Mouse (Mus musculus) CD4-positive helper T cell, adult 2 months (primary cell): Measurements from ENCODE around the gene Osbpl2.
A peak's percentile ranks its signal among the peaks of the same experiment; 100 is the strongest.

Experiments used
- DNase-seq: peaks from one replicate; pipeline ENCODE4 v3.0.0-alpha.2; 2012; ENCODE audit warnings: low read depth, missing footprints, low spot score

Gene Osbpl2

GRCm38 (mm10) chr2:180118661-180119438 lies at the start of gene Osbpl2:
Osbpl2 (plus strand) TSS chr2:180119306.
- peak; percentile 98 for DNase-seq

GRCm38 (mm10) chr2:180069770-180070480 lies 49.2 kb upstream of the Osbpl2 start:
- no peak for DNase-seq

DNA sequence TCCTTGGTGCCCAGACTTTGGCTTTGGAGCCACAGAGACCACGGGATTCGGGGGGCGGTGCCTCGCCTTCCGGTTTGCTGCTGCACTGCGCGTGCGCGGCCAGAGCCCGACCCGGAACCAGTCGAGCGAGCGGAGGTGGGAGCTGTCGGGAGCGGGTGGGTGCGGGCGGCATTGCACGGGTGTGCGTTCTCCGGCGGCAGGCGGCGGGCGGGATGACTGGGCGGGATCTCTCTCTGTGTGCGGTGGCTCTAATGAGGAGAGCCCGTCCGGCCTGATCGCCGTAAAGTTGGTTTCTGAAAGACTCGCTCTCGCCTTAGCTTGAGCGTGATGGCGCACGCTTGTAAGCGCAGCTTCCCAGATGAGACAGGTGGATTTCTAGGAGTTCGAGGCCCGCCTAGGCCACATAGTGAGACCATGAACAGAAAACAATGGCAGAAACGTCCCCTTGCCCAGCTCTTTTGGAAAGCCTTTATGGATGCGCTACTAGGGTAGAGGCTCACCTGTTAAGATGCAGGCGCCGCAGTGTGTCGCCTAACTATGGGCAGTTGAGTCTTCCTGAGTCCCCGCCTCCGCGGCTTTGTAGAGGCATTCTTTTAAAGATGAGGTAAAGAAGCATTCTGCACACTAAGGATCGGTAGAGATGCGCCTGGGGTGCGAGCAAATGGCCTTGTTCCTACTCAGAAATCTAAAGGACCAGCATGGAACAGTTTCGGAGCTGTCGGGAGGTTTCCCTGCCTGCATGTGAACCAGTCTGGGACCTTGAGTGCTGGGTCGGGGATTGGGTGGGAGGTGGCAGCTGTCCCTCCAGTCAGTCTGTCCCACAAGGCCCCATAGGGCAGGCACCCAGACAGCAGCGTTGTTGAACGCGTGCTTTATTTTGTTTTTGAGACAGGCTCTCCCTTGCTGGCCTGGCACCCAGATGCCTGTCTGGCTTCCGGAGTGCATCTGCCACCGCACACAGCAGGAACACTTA lies 48.3 kb upstream of the Osbpl2 start, which contains the start of gene Mtg2:
TSS of gene Mtg2 (plus strand) at position 108 of the 973 bp plus-strand sequence.
- peak; percentile 92 for DNase-seq

DNA sequence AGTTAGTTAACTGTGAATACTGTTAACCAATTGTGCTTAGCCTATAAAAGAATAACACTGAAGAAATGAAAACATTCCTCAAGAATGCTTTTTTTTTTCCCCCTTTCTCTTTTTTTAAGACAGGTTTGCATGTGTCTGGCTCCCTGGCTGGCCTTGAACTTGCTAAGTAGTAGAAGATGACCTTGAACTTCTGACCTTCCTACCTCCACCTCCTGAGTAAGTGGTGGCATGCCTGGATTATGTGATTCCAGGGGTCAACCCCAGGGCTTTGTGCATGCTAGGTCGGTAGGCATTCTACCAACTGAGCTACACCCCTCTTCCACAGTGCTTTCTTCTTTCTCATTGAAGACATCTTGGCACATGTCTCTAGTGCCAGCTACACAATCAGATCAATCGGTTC lies 47.4 kb upstream of the Osbpl2 start:
- DNase-seq, result no peak

- no peak for DNase-seq
These were observed 46.2 kb upstream of the Osbpl2 start for GRCm38 (mm10) chr2:180072886-180073285.

DNA sequence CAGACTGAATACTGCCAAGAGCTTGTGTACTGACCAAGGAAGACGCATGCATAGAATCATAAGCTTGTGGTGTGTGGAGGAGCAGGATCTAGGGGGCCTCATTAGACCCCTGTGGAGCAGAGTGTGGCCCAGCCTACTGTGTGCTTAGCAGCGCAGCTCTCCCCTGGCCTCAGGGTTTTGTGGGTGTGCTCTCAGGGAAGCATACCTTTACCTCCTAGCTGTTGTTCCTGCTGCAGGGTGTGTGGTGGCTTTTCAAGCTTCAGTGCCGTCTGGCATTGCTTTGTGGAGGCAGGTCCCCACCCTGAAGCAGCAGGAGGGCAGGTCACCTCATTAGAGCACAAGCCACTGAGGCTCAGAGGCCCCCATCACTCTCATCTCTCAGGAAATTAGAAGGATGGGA lies 41.5 kb upstream of the Osbpl2 start:
- DNase-seq, result no peak

- peak; percentile 15 for DNase-seq
These were observed 38.4 kb upstream of the Osbpl2 start for GRCm38 (mm10) chr2:180080680-180081079.

DNA sequence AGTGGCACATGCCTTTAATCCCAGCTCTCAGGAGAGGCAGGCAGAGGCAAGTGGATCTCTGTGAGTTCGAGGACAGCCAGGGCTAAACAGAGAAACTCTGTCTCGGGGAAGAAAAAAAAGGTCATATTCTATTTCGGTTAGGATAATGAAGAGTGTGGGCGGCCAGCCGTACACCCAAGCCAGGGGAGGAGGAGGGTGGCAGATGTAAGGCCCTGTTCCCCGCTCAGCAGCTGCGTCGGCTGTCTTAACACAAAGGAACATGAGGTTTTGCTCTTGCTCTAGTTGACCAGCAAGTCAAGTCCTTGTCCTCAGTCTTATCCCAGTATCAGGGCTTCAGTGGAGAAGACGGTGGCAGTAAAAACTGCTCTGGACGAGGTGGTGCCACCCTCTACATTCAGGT lies 36.0 kb upstream of the Osbpl2 start:
- DNase-seq, result no peak

DNA sequence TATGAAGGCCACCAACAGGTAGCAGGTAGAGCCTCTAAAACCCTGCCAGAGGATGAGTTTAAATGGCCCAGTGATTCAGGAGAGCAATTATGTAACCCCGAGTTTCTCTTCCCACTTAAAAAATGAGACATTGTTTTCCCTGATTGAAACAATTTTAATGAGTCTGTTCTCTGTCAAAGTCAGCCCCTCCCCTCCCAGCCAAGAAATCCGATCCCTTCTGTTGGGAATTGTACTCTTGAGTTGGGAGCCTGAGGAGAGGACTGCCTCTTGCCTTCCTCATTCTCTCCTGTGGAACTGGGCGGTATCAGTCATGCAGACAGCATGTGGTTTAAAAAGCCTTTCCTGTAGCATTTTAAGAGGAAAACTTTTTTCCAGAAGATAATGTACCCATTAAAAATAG lies 34.5 kb upstream of the Osbpl2 start:
- no peak for DNase-seq

DNA sequence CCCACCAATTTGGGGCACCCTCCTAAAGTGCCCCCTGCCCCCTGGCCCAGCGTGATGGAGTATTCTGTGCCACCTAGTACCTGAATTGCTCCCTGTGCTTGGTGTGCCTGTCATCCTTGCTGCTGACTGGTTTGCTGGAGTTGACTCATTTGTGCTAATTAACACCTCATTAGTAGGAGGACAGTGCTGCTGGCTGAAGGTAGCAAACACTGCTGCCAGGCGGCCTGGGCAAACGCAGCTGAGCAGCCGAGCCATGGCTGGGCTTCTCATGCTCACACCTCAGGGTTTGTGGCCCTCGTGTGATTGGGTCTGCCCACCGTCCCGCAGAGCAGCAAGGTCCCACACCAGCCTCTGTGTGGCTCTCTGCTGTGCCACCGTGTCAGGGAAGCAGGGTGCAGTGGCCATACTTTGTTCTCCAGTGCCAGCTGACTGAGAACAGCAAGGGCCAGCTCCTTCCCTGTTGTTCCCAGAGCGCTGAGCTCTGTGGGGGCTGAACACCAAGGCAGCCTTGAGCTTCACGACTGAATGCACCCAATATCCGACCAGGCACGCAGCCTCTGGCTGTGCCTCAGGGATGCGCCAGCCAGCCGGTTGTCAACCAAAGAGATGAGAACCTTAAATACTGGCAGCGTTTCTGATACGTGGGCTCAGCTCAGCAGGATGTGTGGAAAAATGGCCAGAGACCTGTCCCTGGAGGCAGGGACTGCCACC lies 33.0 kb upstream of the Osbpl2 start:
- DNase-seq, result no peak

DNA sequence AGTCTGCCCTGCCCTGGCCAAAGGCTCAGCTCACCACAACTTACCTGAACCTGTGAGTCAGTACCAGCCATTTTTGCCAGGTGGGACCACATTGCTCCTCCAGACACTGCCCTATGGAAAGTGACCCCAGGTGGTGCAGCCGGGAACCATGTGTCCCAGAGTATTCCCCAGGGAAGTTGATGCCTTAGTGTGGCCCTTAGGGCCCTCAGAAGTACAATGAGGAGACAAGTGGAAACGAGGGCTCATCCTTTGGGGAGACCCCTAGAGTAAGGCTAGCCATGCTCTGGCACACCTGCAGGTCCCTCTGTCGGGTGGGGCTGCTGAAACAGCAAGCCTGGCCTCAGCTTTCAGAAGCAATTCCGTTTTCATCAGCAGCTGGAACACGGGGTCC lies 32.5 kb upstream of the Osbpl2 start:
- no peak for DNase-seq

- no peak for DNase-seq
These were observed 31.6 kb upstream of the Osbpl2 start for GRCm38 (mm10) chr2:180087472-180087871.

DNA sequence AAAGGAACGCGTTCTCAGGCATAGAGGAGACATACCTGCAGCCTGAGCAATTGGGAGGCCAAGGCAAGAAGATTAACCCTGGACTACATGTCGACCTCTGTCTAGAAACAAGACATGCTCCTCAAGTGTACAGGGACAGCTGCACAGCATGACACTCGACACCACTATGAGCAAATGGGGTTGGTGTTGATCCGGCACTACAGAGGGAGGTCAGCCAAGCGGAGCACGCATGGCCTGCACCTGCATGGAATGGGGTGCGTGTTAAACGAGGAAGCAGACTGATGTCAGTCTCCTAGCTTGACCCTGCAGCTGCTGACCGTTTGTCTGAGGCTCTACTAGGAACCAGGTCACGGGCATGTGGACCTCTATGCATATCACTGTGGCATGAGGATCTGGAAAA lies 28.8 kb upstream of the Osbpl2 start:
- no peak for DNase-seq

GRCm38 (mm10) chr2:180095711-180096110 lies 23.4 kb upstream of the Osbpl2 start:
- DNase-seq, result no peak

- DNase-seq, result no peak
These were observed 21.5 kb upstream of the Osbpl2 start for GRCm38 (mm10) chr2:180097585-180097984.

- no peak for DNase-seq
These were observed 20.9 kb upstream of the Osbpl2 start for GRCm38 (mm10) chr2:180098167-180098566.

DNA sequence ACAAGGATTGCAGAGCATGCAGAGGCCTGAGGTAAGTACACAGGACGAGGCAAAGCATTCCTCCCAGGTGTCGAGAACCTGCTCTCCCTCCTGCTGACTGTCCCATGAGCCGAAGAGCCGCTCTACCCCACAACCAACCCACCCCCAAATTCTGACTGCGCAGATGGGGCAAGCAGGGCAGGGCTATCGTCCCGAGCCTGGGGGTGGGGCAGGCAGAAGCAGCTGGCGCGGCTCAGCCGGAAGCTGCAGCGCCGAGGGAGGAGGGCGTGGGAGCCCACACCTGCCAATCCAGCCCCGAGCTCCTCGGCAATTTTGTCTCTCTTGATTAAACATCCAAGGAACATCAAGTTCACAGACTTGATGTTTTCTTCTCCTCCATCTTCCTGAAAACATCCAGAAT lies 19.6 kb upstream of the Osbpl2 start:
- DNase-seq, result peak; percentile 34

- DNase-seq, result no peak
These were observed 15.7 kb upstream of the Osbpl2 start for GRCm38 (mm10) chr2:180103151-180103977.

GRCm38 (mm10) chr2:180103978-180104658 lies 15.0 kb upstream of the Osbpl2 start, which contains the start of gene Hrh3:
Hrh3 (minus strand) TSS chr2:180104488.
- DNase-seq, result peak; percentile 51
